Mouse (Mus musculus) E14TG2a.4 (cell line): ENCODE measurements around the gene Senp6.

Experiments
- CTCF ChIP-seq: conservative IDR thresholded peaks from 2 replicates; pipeline ENCODE4 v1.5.1; 2014; ENCODE audit warnings: low read length
- POU5F1 ChIP-seq: IDR thresholded peaks from 2 replicates; pipeline ENCODE4 v1.6.1; 2014; ENCODE audit warnings: low read length, borderline replicate concordance

DNA sequence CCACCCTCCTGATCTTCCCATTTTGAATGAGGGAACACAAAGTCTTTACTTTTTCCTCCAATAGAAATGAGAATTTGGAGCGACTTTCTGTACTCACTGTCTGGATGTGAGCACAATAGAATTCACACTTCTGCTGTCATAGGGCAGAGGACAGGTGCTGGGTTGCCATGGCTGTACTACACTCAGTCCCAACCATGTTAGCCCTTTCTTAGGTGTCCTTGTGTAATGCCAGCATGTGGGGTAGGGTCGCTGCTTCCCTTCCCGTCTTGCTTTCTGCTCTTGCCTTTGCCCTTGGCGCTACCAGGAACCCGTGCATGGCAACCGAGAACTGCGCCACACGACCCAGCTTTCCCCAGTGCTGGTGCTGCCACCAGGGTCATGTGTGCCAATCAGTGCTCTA is 120.0 kb downstream of the Senp6 start:
- TF ChIP-seq CTCF = no peak
- TF ChIP-seq POU5F1 = no peak
